In the genomic region with DNA sequence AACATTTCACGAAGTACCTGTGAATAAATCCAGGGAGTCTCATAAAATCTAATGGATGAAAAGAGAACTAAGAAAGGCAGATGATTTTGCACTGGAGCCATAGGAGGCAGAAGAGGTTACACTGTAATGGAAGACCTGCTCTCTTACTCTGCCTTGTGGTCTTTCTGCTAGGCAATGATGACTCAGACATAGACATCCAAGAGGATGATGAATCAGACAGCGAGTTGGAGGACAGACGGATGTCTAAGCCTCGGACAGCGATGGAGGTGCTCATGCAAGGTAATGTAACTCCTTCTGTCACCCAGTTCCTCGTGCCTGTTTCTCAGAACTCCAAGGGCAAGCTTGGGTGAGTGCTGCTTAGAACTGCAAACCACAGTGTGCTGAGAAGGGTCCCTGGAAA, we compare ENCODE assay signal across 8 mouse cellular contexts. TPM values are rescaled to one million over a fixed set of nuclear protein-coding genes. Genes with fewer than 3 reads are reported as not detected.
"Had no signal": no experiment of that assay in that cellular context is flagged by ENCODE, and none has a peak within 500 bp of the region (broad histone marks: within the 10 kb centered on the region; RNA-seq: fewer than 3 reads in every experiment).

No protein-coding gene starts in this region.

- DNase-seq: liver, embryonic 13.5 days; liver, postnatal 0 days; right cerebral cortex, adult 18-20 months; right cerebral cortex, postnatal 25 days; thymus, postnatal 36 days had no signal

RNA-seq across cellular contexts. Expression of a gene that starts 49.1 kb away (rescaled TPM):
- polyA plus RNA-seq: large intestine, adult 2 months; neural tube, embryonic 11.5 days; small intestine, adult 2 months had no signal
